Mouse (Mus musculus) splenic B cell, adult 2 months (primary cell): Measurements from ENCODE around the gene Pcnp.
"Not testable (repeated sequence)": the region's sequence is repeated elsewhere in the genome, so short reads cannot be mapped to it uniquely, and the experiment has no call there.

Experiments
- DNase-seq: peaks from one replicate; pipeline ENCODE4 v3.0.0-alpha.2; 2011; ENCODE audit warnings: low read depth, low spot score
- H3K27me3 ChIP-seq: 2 replicates; pipeline ENCODE4 v1.6.1; 2012; ENCODE audit warnings: mild to moderate bottlenecking, low read length, moderate library complexity, mixed read lengths; ENCODE audit not compliant: control insufficient read depth, poor library complexity, insufficient read depth, severe bottlenecking
- H3K36me3 ChIP-seq: 2 replicates; pipeline ENCODE4 v1.6.1; 2012; ENCODE audit warnings: mild to moderate bottlenecking, low read length, moderate library complexity, mixed read lengths; ENCODE audit not compliant: control insufficient read depth, poor library complexity, insufficient read depth, severe bottlenecking

Gene Pcnp

GRCm38 (mm10) chr16:56058151-56058550 lies 28.6 kb upstream of the Pcnp start:
- no peaks in the 10 kb centered on the region for H3K36me3 ChIP-seq
- H3K27me3 ChIP-seq: no peaks in the 10 kb centered on the region
- no peak for DNase-seq

- Histone ChIP-seq H3K36me3 (no peaks in the 10 kb centered on the region), H3K27me3 (no peaks in the 10 kb centered on the region)
- no peak for DNase-seq
Observed at GRCm38 (mm10) chr16:56056944-56057590, 27.5 kb upstream of the Pcnp start.

- Histone ChIP-seq H3K27me3 (no peaks in the 10 kb centered on the region), H3K36me3 (no peaks in the 10 kb centered on the region)
- no peak for DNase-seq
Observed at GRCm38 (mm10) chr16:56055911-56056310, 26.4 kb upstream of the Pcnp start.

- not testable (repeated sequence) for DNase-seq, H3K36me3 ChIP-seq, H3K27me3 ChIP-seq
Observed at GRCm38 (mm10) chr16:56048038-56048437, 18.5 kb upstream of the Pcnp start, which contains the start of gene Senp7. TSS of gene Senp7 (plus strand) at chr16:56048338.

- no peak for DNase-seq
- 0 out of 2 replicates have a peak, but pooled peaks cover 2% of the 10 kb centered on the region for H3K36me3 ChIP-seq
- H3K27me3 ChIP-seq: no peaks in the 10 kb centered on the region
Observed at GRCm38 (mm10) chr16:56038090-56038489, 8.6 kb upstream of the Pcnp start.

GRCm38 (mm10) chr16:56037138-56038010 lies 7.8 kb upstream of the Pcnp start, which contains the start of gene Trmt10c:
TSS of gene Trmt10c (minus strand) at chr16:56037819.
- H3K27me3 ChIP-seq: no peaks in the 10 kb centered on the region

GRCm38 (mm10) chr16:56036501-56036900 lies 7.0 kb upstream of the Pcnp start:
- no peaks in the 10 kb centered on the region for H3K27me3 ChIP-seq
- H3K36me3 ChIP-seq: 0 out of 2 replicates have a peak, but pooled peaks cover 2% of the 10 kb centered on the region
- DNase-seq: no peak

More at GRCm38 (mm10) chr16:56037138-56038010, 7.8 kb upstream of the Pcnp start, which contains the start of gene Trmt10c:
- DNase-seq: peak; percentile 95
- H3K36me3 ChIP-seq: 0 out of 2 replicates have a peak, but pooled peaks cover 2% of the 10 kb centered on the region

DNA sequence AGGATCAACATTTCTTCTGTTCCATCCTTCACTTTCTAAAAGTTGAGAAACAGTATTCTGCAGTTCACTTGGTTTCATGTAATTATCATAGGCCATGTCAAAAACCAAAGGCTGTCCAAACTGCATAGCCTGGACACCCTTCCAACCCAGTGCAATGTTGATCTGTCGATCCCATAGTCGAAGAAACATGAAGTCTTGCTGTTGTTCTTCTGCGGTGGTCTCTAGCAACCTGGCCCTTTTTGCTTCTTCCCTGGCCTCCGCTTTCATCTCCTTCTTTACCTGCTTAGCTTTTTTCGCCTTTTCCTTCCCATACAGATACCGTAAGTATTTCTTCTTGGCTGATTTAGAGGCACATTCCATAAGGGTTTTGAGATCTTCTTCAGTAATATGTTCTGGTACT lies 5.0 kb upstream of the Pcnp start:
- Histone ChIP-seq H3K27me3 (no peaks in the 10 kb centered on the region), H3K36me3 (0 out of 2 replicates have a peak, but pooled peaks cover 2% of the 10 kb centered on the region)
- no peak for DNase-seq

- Histone ChIP-seq H3K27me3 (no peaks in the 10 kb centered on the region), H3K36me3 (peaks cover 3% of the 10 kb centered on the region; the same call in 1 of the 2 replicates)
- DNase-seq: peak; percentile 36
Observed at GRCm38 (mm10) chr16:56028722-56029551, 602 bp downstream of the Pcnp start.

- Histone ChIP-seq H3K27me3 (no peaks in the 10 kb centered on the region), H3K36me3 (peaks cover 2% of the 10 kb centered on the region; the same call in 1 of the 2 replicates)
- no peak for DNase-seq
Observed at GRCm38 (mm10) chr16:56027854-56028629, 1.5 kb downstream of the Pcnp start.

DNA sequence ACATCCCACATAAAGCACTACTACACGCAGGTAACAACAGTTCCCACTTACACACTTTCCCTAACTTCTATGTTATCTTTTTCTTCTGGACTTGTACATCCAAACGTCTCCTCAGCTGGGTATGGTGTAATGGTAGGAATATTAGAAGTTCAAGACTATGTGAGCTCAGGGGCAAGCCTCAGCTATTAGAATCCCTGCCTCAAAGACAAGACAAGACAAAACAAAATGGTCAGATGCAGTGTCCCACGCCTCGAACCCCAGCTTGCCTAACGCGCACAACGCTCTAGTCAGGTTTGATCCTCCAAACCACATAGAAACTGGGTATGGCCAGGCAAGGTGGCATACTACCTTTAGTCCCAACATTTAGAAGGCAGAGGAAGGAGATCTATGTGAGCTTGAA lies 9.9 kb downstream of the Pcnp start:
- H3K27me3 ChIP-seq: no peaks in the 10 kb centered on the region
- peaks cover 17% of the 10 kb centered on the region for H3K36me3 ChIP-seq
- no peak for DNase-seq

DNA sequence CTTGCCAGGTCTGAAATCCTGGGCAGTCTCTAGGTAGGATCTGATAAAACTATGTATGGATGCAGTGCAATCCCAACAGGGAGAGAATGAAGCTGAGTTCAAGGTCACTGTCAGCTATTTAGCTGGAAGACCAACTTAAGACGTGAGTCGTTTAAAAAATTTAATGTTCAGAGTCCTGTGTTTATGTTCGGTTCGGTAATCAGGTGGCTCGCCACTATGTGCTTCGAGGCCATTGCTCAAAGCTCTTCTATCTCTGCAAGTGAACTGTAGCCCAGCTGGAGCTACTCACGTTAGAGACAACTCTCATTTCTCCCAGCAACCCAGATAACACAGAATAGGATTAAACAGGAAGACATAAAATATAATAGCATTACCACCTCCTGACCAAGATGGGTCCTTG lies 15.5 kb downstream of the Pcnp start:
- peaks cover 18% of the 10 kb centered on the region for H3K36me3 ChIP-seq
- no peak for DNase-seq
- no peaks in the 10 kb centered on the region for H3K27me3 ChIP-seq

- no peak for DNase-seq
- Histone ChIP-seq H3K27me3 (no peaks in the 10 kb centered on the region), H3K36me3 (peaks cover 12% of the 10 kb centered on the region)
Observed at GRCm38 (mm10) chr16:56012789-56013743, 16.5 kb downstream of the Pcnp start.
